In genomic region chr13:49218651-49219050, GRCm38 (mm10) we compare ENCODE assay signal across 21 mouse cellular contexts.
"Had no signal": no experiment of that assay in that cellular context is flagged by ENCODE, and none has a peak within 500 bp of the region (broad histone marks: within the 10 kb centered on the region; RNA-seq: fewer than 3 reads in every experiment).

No protein-coding gene starts in this region.

- H3K4me3 ChIP-seq: limb, embryonic 12.5 days; limb, embryonic 15.5 days; megakaryocyte, embryonic 14.5 days; midbrain, embryonic 12.5 days; midbrain, embryonic 15.5 days; neural tube, embryonic 12.5 days; neural tube, embryonic 15.5 days; stomach, embryonic 15.5 days had no signal

- ATAC-seq: liver, postnatal 0 days; lung, postnatal 0 days; midbrain, embryonic 15.5 days had no signal

- H3K9ac ChIP-seq: limb, embryonic 12.5 days; limb, embryonic 15.5 days; liver, embryonic 14.5 days; liver, postnatal 0 days; lung, embryonic 14.5 days; midbrain, embryonic 12.5 days; midbrain, embryonic 15.5 days; neural tube, embryonic 12.5 days; neural tube, embryonic 15.5 days; stomach, embryonic 15.5 days had no signal

- H3K4me2 ChIP-seq: limb, embryonic 12.5 days; limb, embryonic 15.5 days; liver, embryonic 11.5 days; lung, embryonic 14.5 days; midbrain, embryonic 12.5 days; midbrain, embryonic 15.5 days; neural tube, embryonic 12.5 days; neural tube, embryonic 15.5 days; stomach, embryonic 15.5 days had no signal

- H3K27me3 ChIP-seq: limb, embryonic 15.5 days; stomach, embryonic 15.5 days had no signal

- H3K27ac ChIP-seq: limb, embryonic 12.5 days; limb, embryonic 15.5 days; liver, embryonic 14.5 days; midbrain, embryonic 12.5 days; midbrain, embryonic 15.5 days; neural tube, embryonic 12.5 days; neural tube, embryonic 15.5 days; stomach, embryonic 15.5 days had no signal

- H3K9me3 ChIP-seq: limb, embryonic 15.5 days; midbrain, embryonic 12.5 days; midbrain, embryonic 15.5 days; neural tube, embryonic 12.5 days; neural tube, embryonic 15.5 days; stomach, embryonic 15.5 days had no signal

- DNase-seq: kidney, adult 2 months; kidney, postnatal 10 days; kidney, postnatal 36 days; left cerebral cortex, postnatal 4 days; liver, postnatal 0 days; lung, embryonic 14.5 days; lung, postnatal 36 days; right cerebral cortex, postnatal 25 days; spleen, adult 18-20 months; thymus, postnatal 25 days had no signal

- H3K36me3 ChIP-seq: limb, embryonic 12.5 days; limb, embryonic 15.5 days; midbrain, embryonic 12.5 days; midbrain, embryonic 15.5 days; neural tube, embryonic 12.5 days; neural tube, embryonic 15.5 days; stomach, embryonic 15.5 days had no signal
